Comparison of ENCODE assay signal across 15 mouse cellular contexts in genomic region chr1:132014800-132015199, GRCm38 (mm10). TPM values are rescaled to one million over a fixed set of nuclear protein-coding genes. Genes with fewer than 3 reads are reported as not detected.
DNase-seq lines count a peak whose midpoint lies in the region; ATAC-seq and TF ChIP-seq lines count a peak whose summit lies in the region.
"Had no signal": no experiment of that assay in that cellular context is flagged by ENCODE, and none has a peak within 500 bp of the region (broad histone marks: within the 10 kb centered on the region; RNA-seq: fewer than 3 reads in every experiment).

No protein-coding gene starts in this region.

- no peak for TF ChIP-seq EP300 in CH12.LX (IDR thresholded peaks at IDR 0.05; ENCODE audit: low read length)

- H3K4me2 ChIP-seq in CH12.LX (ENCODE audit: insufficient read depth, low read depth, poor library complexity, severe bottlenecking) = no peak overlapping the region
- H3K4me2 ChIP-seq: embryonic facial prominence, embryonic 15.5 days; liver, embryonic 13.5 days; stomach, embryonic 15.5 days had no signal

- H3K4me3 ChIP-seq in layer of hippocampus, adult 2 months = no peak overlapping the region
- no peak overlapping the region for H3K4me3 ChIP-seq in CH12.LX (replicated peaks in 1 of 3; ENCODE audit: low read depth in 2 of 3, low read length in 2 of 3, poor library complexity in 1 of 3)
- H3K4me3 ChIP-seq: embryonic facial prominence, embryonic 15.5 days; liver, embryonic 13.5 days; stomach, embryonic 15.5 days had no signal

- in situ Hi-C loops in CH12.LX (cut with MboI; ENCODE audit: low pct_ligation_motif_present, low pct_unique_long_range_greater_than_20kb, low sequenced_read_pairs) = no loop called here

- H3K9me3 ChIP-seq in CH12.LX (replicated peaks; ENCODE audit: low read length) = peaks cover 4% of the 10 kb centered on the region
- H3K9me3 ChIP-seq: embryonic facial prominence, embryonic 15.5 days; liver, embryonic 13.5 days; stomach, embryonic 15.5 days had no signal

- ATAC-seq in erythroblast, adult 5-6 weeks (replicated peaks; ENCODE audit: low FRiP score, poor library complexity, severe bottlenecking) = peak; percentile 56; the same call in 1 of the 2 replicates
- ATAC-seq in frontal cortex, adult (ENCODE audit: low TSS enrichment) = no peak
- ATAC-seq: forebrain, embryonic 16.5 days; inflammation-experienced regulatory T-cells, adult 6 months had no signal

- peaks cover 72% of the 10 kb centered on the region for H3K79me2 ChIP-seq in CH12.LX (replicated peaks; ENCODE audit: control insufficient read depth, extremely low read depth, insufficient read depth, poor library complexity, severe bottlenecking)

- no peak; the same call in 1 of the 2 replicates for TF ChIP-seq RAD21 in CH12.LX (IDR thresholded peaks at IDR 0.05; ENCODE audit: low read depth, low read length)

- H3K27ac ChIP-seq in layer of hippocampus, adult 2 months = no peak overlapping the region
- H3K27ac ChIP-seq in CH12.LX (ENCODE audit: insufficient read depth, low read depth) = no peak overlapping the region
- H3K27ac ChIP-seq: embryonic facial prominence, embryonic 15.5 days; liver, embryonic 13.5 days; stomach, embryonic 15.5 days had no signal

- dilution Hi-C loops in CH12.LX (cut with MboI; ENCODE audit: extremely low pct_ligation_motif_present, extremely low pct_unique_long_range_greater_than_20kb, low sequenced_read_pairs) = no loop called here

- no peak for DNase-seq in layer of hippocampus, adult 2 months (ENCODE audit: low spot score in 2 of 2)
- no peak for DNase-seq in layer of hippocampus, adult 18-20 months (ENCODE audit: low spot score in 2 of 2)
- peak; percentile 47 for DNase-seq in A20 (ENCODE audit: low read depth, low spot score)
- DNase-seq in CH12.LX (ENCODE audit: extremely low read depth) = no peak
- no peak for DNase-seq in spleen, postnatal 36 days (ENCODE audit: low spot score in 2 of 2)
- DNase-seq: adrenal gland, postnatal 10 days; heart, postnatal 10 days; kidney, postnatal 4 days; liver, embryonic 13.5 days had no signal

- peaks cover 45 to 61% of the 10 kb centered on the region in 2 experiments for H3K36me3 ChIP-seq in CH12.LX (replicated peaks in 1 of 2; ENCODE audit: control insufficient read depth in 1 of 2, insufficient read depth in 1 of 2, low read length in 1 of 2)

- TF ChIP-seq CTCF in layer of hippocampus, adult 2 months (conservative IDR thresholded peaks at IDR 0.05) = peak; percentile 59
- peak; percentile 24 to 31; a peak in 3 of 4 replicates for TF ChIP-seq CTCF in CH12.LX (conservative IDR thresholded peaks at IDR 0.05 in 1 of 2, IDR thresholded peaks at IDR 0.05 in 1 of 2; ENCODE audit: low read depth in 2 of 2, low read length in 2 of 2)

- no peak for TF ChIP-seq POLR2A in CH12.LX (IDR thresholded peaks at IDR 0.05; ENCODE audit: low read depth, low read length)

- no peaks in the 10 kb centered on the region for H3K27me3 ChIP-seq in CH12.LX (replicated peaks)
- H3K27me3 ChIP-seq: embryonic facial prominence, embryonic 15.5 days; liver, embryonic 13.5 days; stomach, embryonic 15.5 days had no signal

- H3K9ac ChIP-seq in CH12.LX (ENCODE audit: insufficient read depth, low read depth) = no peak overlapping the region
- H3K9ac ChIP-seq: embryonic facial prominence, embryonic 15.5 days; liver, embryonic 13.5 days; stomach, embryonic 15.5 days had no signal

- peaks cover 8 to 33% of the 10 kb centered on the region in 2 experiments for H3K4me1 ChIP-seq in CH12.LX (ENCODE audit: control insufficient read depth in 1 of 2, insufficient read depth in 2 of 2)
- H3K4me1 ChIP-seq: stomach, embryonic 15.5 days had no signal

TF ChIP-seq in CH12.LX, 34 proteins besides CTCF, POLR2A, EP300 and RAD21:
- TF ChIP-seq ETS1 (conservative IDR thresholded peaks at IDR 0.05; ENCODE audit: low read depth, low read length) (no peak), JUN (IDR thresholded peaks at IDR 0.05; ENCODE audit: insufficient read depth, low read depth, low read length) (no peak), KAT2A (IDR thresholded peaks at IDR 0.05; ENCODE audit: insufficient replicate concordance, low read length) (no peak), ZMIZ1 (IDR thresholded peaks at IDR 0.05; ENCODE audit: low read depth, low read length) (no peak), MYC (IDR thresholded peaks at IDR 0.05; ENCODE audit: low read depth, low read length) (no peak), ZC3H11A (IDR thresholded peaks at IDR 0.05; ENCODE audit: low read depth, low read length) (no peak), MXI1 (IDR thresholded peaks at IDR 0.05; ENCODE audit: low read depth, low read length) (no peak)
TF ChIP-seq in CH12.LX: peak in this region for 0.

RNA-seq across cellular contexts. Expression of gene Elk4, which starts 7.4 kb away (rescaled TPM):
- total RNA-seq in layer of hippocampus, adult 2 months (2021) = 10 to 100 TPM; 51.8 to 59.2 TPM
- 10 to 100 TPM; 55.3 to 64.3 TPM for total RNA-seq in layer of hippocampus, adult 18-20 months (2021)
- total RNA-seq in CH12.LX (2012; rRNA removed) = 18.9 and 21.0 TPM in 2 replicates
- 12.8 and 16.8 TPM in 2 replicates for total RNA-seq in CH12.LX (2014; rRNA removed)
- 16.1 and 17.4 TPM in 2 replicates for polyA plus RNA-seq in CH12.LX (2012; ENCODE audit: insufficient read length, low read depth)
- 96.8 and 101 TPM in 2 replicates for total RNA-seq in erythroblast, adult 5-6 weeks (2015; ENCODE audit: low replicate concordance)
- total RNA-seq in erythroblast, adult 5-6 weeks (2017; ENCODE audit: low replicate concordance) = 75.8 and 94.4 TPM in 2 replicates

RNA-seq across cellular contexts. Expression of gene Slc45a3, which starts 52.0 kb away (rescaled TPM):
- total RNA-seq in layer of hippocampus, adult 2 months (2021) = under 1 TPM; 0.41 to 0.64 TPM
- under 1 TPM; 0.72 to 0.89 TPM for total RNA-seq in layer of hippocampus, adult 18-20 months (2021)
- total RNA-seq in CH12.LX (2012; rRNA removed) = 0.47 and 0.55 TPM in 2 replicates
- 0.11 and 0.16 TPM in 2 replicates for total RNA-seq in CH12.LX (2014; rRNA removed)
- 0.15 and 0.20 TPM in 2 replicates for polyA plus RNA-seq in CH12.LX (2012; ENCODE audit: insufficient read length, low read depth)
- total RNA-seq in erythroblast, adult 5-6 weeks (2015; ENCODE audit: low replicate concordance) = not detected in 2 replicates
- 0.56 and 1.3 TPM in 2 replicates for total RNA-seq in erythroblast, adult 5-6 weeks (2017; ENCODE audit: low replicate concordance)
- polyA plus RNA-seq: inflammation-experienced regulatory T-cells, adult 6 months had no signal

RNA-seq across cellular contexts. Expression of gene Mfsd4a, which starts 53.1 kb away (rescaled TPM):
- 10 to 100 TPM; 73.9 to 77.9 TPM for total RNA-seq in layer of hippocampus, adult 2 months (2021)
- total RNA-seq in layer of hippocampus, adult 18-20 months (2021) = 10 to 100 TPM; 66.4 to 79.3 TPM
- 5.2 and 5.6 TPM in 2 replicates for total RNA-seq in CH12.LX (2012; rRNA removed)
- 0.81 and 1.4 TPM in 2 replicates for total RNA-seq in CH12.LX (2014; rRNA removed)
- polyA plus RNA-seq in CH12.LX (2012; ENCODE audit: insufficient read length, low read depth) = 11.8 and 13.0 TPM in 2 replicates
- total RNA-seq in erythroblast, adult 5-6 weeks (2015; ENCODE audit: low replicate concordance) = not detected in 2 replicates
- total RNA-seq in erythroblast, adult 5-6 weeks (2017; ENCODE audit: low replicate concordance) = 0.68 and 2.9 TPM in 2 replicates

Comparison
In these comparisons a context has a peak if more than half of its experiments do, and no peak if none do; other contexts are left out.
1. RNA of gene Mfsd4a, which starts 53.1 kb away (total RNA-seq): 66.4 to 79.3 TPM in layer of hippocampus, adult 18-20 months and 73.9 to 77.9 TPM in layer of hippocampus, adult 2 months; 0.81 to 5.6 TPM in CH12.LX and 0.68 to 2.9 TPM in erythroblast, adult 5-6 weeks; every median in the first group is over 10 times any median in the second.